Mouse (Mus musculus) lung, adult 2 months (tissue): Measurements from ENCODE around the gene Acsf2. TPM values are rescaled to one million over a fixed set of nuclear protein-coding genes. Genes with fewer than 3 reads are reported as not detected.

Source experiments
- DNase-seq: peaks from one replicate; pipeline ENCODE4 v3.0.0; 2022
- H3K4me1 ChIP-seq: fragments of 200-500 bp; 2 replicates; pipeline ENCODE4 v1.6.1; 2011; ENCODE audit warnings: low read length; ENCODE audit not compliant: control insufficient read depth, insufficient read depth
- H3K4me3 ChIP-seq: fragments of 200-500 bp; replicated peaks from 2 replicates; pipeline ENCODE3; 2011; ENCODE audit warnings: low read depth, mild to moderate bottlenecking, control low read depth, low read length; ENCODE audit errors: extremely low read depth
- CTCF ChIP-seq: fragments of 200-500 bp; IDR thresholded peaks from 2 replicates; pipeline ENCODE4 v1.5.1; 2011; ENCODE audit warnings: mild to moderate bottlenecking, low read length, control low read depth; ENCODE audit not compliant: insufficient read depth
- POLR2A ChIP-seq: fragments of 200-500 bp; IDR thresholded peaks from 2 replicates; pipeline ENCODE4 v1.6.1; 2011; ENCODE audit warnings: low read depth, mild to moderate bottlenecking, control low read depth, low read length, borderline replicate concordance; ENCODE audit errors: extremely low read depth
- WGBS: fragments of 180-500 bp; shearing (Covaris S2); methylation state at CpG from one replicate; pipeline ENCODE4 v1.1.7; 2018; 5-methylcytosine and 5-hydroxymethylcytosine counted together
- polyA plus RNA-seq: library from polyadenylated mRNA; depleted of rRNA; stranded (reverse); fragments of >200 nt; gene quantifications from 2 replicates; pipeline ENCODE4 v1.2.3, GENCODE M21; 2012

Acsf2 gene
- polyA plus RNA-seq, 1 experiment = 35.2 TPM

DNA sequence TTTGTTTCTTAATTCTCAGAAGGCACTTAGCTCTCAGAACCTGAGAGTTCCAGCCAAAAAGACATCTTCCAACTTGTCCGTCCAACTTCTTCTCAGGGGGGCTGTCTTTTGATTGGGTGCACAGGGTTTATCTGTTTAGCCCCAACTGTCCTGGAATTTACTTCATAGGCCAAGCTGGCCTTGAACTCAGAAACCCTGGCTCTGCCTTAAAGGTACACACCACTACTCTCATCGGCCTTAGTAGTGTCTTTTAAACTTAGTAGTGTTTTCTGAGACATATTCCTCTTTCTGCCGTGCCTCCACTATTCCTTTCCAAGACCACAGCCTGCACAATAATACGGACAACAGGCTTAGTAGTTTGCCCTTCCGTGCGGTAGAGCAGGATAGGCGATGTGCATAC, 1.2 kb downstream of the Acsf2 start:
- no peak for TF ChIP-seq POLR2A
- no peak for TF ChIP-seq CTCF
- no peak overlapping the region for H3K4me3 ChIP-seq
- DNase-seq = no peak
- H3K4me1 ChIP-seq = peaks cover 9% of the 10 kb centered on the region
- 92% methylated on average over 7 of the region's 7 CpGs for WGBS

DNA sequence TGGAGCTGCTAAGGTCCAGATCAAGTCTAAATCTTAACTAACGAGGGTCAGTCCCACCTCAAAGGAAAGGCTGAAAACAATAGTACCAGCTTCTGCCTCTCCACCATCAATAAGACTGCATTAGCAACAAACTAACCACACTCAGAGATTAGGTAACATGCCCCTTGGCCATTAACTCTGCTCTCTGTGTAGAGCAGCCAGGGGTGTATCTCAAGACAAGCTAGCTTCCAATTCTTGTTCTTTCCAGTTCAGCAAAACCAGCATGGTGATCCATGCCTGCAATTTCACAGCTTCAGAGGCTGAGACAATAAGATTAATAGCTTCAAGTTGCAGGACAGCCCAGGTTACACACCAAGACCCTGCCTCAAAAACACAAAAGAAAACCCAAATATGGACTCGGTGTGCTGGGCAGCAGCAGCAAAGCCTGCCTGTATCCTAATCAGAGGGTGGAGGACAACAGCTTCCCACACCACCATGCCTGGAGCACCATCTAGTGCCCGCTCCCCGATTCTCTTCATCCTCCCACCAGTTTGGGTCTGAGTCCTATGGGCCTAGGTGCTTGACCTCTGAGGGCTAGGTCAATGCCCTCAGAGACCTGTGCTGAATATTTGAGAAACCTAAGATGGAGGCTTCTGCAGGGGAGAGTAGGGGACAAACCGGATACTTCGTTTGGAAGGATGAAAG, 3.1 kb downstream of the Acsf2 start:
- no peak for DNase-seq
- 63% methylated on average over 6 of the region's 6 CpGs for WGBS
- TF ChIP-seq CTCF = peak; percentile 29; the same call in 1 of the 2 replicates
- TF ChIP-seq POLR2A = no peak

DNA sequence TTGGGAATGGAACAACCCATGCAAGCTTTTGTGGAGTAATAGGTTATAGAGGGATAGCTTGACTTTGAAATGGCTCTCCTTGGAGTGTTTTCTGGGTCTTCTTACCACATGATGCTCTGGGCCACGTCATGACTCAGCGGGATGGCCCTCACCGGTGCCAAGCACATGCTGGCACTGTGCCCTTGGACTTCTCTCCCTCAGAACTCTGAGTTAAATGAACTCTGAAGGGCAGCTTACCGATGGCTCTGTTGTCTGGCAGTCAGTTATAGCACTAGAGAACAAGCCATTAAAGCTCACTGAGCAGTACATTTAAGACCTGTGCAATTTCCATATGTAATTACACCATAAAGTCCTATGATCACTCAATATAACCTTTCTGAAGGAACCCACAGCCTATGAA, 4.4 kb downstream of the Acsf2 start:
- Histone ChIP-seq H3K4me1 (peaks cover 7% of the 10 kb centered on the region), H3K4me3 (no peak overlapping the region)
- no peak for DNase-seq
- TF ChIP-seq POLR2A = no peak
- TF ChIP-seq CTCF = no peak
- 50% methylated on average over 4 of the region's 4 CpGs for WGBS

More for the DNA sequence above, 3.1 kb downstream of the Acsf2 start:
- Histone ChIP-seq H3K4me1 (peaks cover 9% of the 10 kb centered on the region), H3K4me3 (no peak overlapping the region)

DNA sequence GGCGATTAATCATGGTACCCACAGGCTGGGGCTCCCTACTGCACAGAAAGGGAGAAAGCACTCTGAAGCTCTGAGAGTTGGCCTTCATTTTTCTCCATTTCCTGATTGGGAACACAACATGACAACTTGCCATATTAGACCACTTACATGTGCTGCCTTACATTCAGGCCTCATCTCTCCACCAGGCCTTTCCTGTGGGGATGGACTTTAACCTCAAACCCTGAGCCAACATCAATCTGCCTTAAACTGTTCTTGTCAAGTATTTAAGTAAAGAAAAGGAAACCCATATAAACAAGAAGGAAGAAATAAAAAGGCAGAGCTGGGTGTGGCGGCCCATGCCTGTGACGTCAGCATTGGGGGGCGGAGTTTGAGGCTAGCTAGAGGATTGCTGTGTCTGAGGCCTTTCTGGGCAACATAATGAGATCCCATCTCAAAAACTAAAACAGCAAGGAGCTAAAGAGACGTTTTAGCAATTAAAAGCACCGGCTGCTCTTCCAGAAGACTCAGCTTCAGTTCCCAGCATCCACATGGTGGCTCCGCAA, 5.3 kb downstream of the Acsf2 start:
- peaks cover 3% of the 10 kb centered on the region for H3K4me1 ChIP-seq
- DNase-seq = no peak
- WGBS = 57% methylated on average over 7 of the region's 7 CpGs
- TF ChIP-seq CTCF = no peak
- no peak for TF ChIP-seq POLR2A
- no peak overlapping the region for H3K4me3 ChIP-seq

DNA sequence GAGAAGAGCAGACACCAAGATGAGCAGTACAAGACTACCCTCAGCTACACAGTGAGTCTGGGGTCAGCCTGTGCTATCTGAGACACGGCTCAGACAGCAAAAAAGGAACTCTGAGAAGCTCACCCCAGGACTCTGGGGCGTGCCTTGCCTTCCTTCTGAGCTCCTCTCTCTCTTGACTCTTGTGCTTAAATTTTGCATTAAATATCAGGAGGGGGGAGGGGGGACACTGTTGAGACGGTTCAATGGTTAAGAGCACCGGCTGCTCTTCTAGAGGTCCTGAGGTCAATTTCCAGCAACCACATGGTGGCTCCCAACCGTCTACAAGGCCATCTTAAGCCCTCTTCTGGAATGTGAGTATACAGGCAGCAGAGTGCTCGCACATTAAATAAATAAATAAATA, 14.2 kb downstream of the Acsf2 start:
- no peak for DNase-seq
- H3K4me3 ChIP-seq = no peak overlapping the region
- WGBS = 83% methylated on average over 6 of the region's 6 CpGs
- no peak for TF ChIP-seq CTCF
- TF ChIP-seq POLR2A = no peak
- H3K4me1 ChIP-seq = peaks cover 4% of the 10 kb centered on the region; the same call in 1 of the 2 replicates

GRCm38 (mm10) chr11:94585091-94585490, 16.6 kb downstream of the Acsf2 start:
- TF ChIP-seq POLR2A (no peak), CTCF (no peak)
- DNase-seq = no peak
- Histone ChIP-seq H3K4me3 (no peak overlapping the region), H3K4me1 (peaks cover 4% of the 10 kb centered on the region; the same call in 1 of the 2 replicates)
- 90% methylated on average over 9 of the region's 9 CpGs for WGBS

DNA sequence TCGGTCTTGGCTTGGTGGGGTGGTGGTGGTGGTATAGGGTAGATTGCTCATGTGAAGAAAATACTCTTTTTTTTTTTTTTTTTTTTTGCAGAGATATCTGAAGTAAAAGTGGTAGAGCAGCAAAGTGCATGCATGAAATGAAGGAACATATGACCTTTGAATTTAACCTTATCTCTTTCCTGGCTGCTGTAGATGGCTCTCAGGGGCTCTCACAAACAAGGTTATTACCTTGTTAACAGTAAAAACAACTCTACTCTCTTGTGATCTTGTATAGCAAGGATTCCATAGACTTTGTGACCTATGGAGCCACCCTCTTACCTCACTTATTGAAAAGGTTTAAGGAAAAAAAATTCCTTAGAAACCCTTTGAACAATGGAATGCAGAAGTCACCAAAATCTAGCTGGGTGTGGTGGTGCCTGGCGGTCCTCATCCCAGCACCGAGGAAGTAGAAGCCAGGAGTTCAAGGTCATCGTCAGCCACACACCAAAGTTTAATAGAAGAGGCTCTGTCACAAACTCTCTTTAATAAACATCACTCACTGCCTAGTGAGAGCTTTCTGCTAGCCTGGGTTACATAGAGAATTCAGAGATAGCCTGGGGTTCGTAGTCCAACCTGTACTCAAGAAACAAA, 21.4 kb downstream of the Acsf2 start:
- TF ChIP-seq POLR2A (no peak), CTCF (no peak)
- Histone ChIP-seq H3K4me3 (no peak overlapping the region), H3K4me1 (peaks cover 2% of the 10 kb centered on the region; the same call in 1 of the 2 replicates)
- WGBS = 83% methylated on average over 5 of the region's 5 CpGs
- no peak for DNase-seq

- TF ChIP-seq CTCF (no peak), POLR2A (no peak)
- DNase-seq = no peak
- Histone ChIP-seq H3K4me1 (peaks cover 4% of the 10 kb centered on the region; the same call in 1 of the 2 replicates), H3K4me3 (no peak overlapping the region)
- 91% methylated on average over 9 of the region's 9 CpGs for WGBS
These were observed 25.3 kb downstream of the Acsf2 start for GRCm38 (mm10) chr11:94576361-94576760.

DNA sequence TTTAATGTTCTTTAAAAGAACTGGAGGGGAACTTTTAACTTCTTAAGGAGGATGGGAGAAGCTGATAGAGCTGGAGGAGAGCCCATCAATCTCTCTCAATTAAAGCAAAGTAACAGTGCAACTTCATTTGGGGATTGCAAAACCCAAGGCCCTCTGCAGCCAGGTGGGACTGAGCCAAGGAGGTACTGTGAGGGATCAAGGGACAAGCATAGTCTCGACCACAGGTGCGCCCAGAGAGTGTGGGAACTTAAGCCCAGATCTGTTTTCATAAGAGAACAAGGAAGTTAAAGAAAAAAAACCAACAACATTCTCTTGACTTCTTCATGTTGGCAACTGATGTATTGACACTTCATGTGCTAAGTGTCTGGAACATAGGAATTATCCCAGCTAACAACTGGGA, 26.6 kb downstream of the Acsf2 start:
- TF ChIP-seq POLR2A (no peak), CTCF (no peak)
- Histone ChIP-seq H3K4me1 (peaks cover 9% of the 10 kb centered on the region), H3K4me3 (no peak overlapping the region)
- 48% methylated on average over 2 of the region's 2 CpGs for WGBS
- no peak for DNase-seq

- H3K4me3 ChIP-seq = no peak overlapping the region
- TF ChIP-seq CTCF = no peak
- TF ChIP-seq POLR2A = no peak
- WGBS = 18% methylated on average over 7 of the region's 7 CpGs
- DNase-seq = no peak
- H3K4me1 ChIP-seq = peaks cover 9% of the 10 kb centered on the region
These were observed 27.1 kb downstream of the Acsf2 start for GRCm38 (mm10) chr11:94574560-94574959.
